ENCODE assay signal across 10 mouse cellular contexts in the genomic region with DNA sequence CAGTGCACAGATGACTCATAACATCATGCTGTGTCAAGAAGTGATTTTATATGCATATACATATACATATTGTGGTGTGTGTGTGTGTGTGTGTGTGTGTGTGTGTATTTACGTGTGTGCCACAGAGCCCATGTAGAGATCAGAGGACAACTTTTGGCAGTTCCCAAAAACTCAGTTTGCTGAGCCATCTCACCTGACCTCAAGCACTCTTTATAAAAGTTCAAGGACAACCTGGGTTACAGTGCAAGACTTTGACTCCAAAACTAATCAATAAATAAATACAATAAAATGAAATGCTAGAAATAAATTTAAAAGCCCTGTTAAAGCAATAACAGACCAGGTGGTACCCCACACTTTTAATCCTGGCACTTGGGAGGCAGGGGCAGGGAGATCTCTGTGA. TPM values are rescaled to one million over a fixed set of nuclear protein-coding genes. Genes with fewer than 3 reads are reported as not detected.
DNase-seq lines count a peak whose midpoint lies in the region; ATAC-seq and TF ChIP-seq lines count a peak whose summit lies in the region.
"Had no signal": no experiment of that assay in that cellular context is flagged by ENCODE, and none has a peak within 500 bp of the region (broad histone marks: within the 10 kb centered on the region; RNA-seq: fewer than 3 reads in every experiment).

No protein-coding gene starts in this region.

- H3K36me3 ChIP-seq in hindbrain, embryonic 14.5 days (replicated peaks; ENCODE audit: control insufficient read depth, insufficient read depth), result no peaks in the 10 kb centered on the region
- H3K36me3 ChIP-seq in midbrain, embryonic 14.5 days (ENCODE audit: control insufficient read depth, insufficient read depth, low read length), result no peaks in the 10 kb centered on the region

- H3K9me3 ChIP-seq in hindbrain, embryonic 14.5 days (ENCODE audit: control insufficient read depth, low read length), result no peaks in the 10 kb centered on the region
- H3K9me3 ChIP-seq in midbrain, embryonic 14.5 days (ENCODE audit: control insufficient read depth, low read length), result no peaks in the 10 kb centered on the region

- no peaks in the 10 kb centered on the region; the same call in 1 of the 2 replicates for H3K4me1 ChIP-seq in bone marrow, adult 2 months (ENCODE audit: control insufficient read depth, insufficient read depth, low read length)
- H3K4me1 ChIP-seq in hindbrain, embryonic 14.5 days (replicated peaks; ENCODE audit: control insufficient read depth, insufficient read depth, low read length), result peaks cover 9% of the 10 kb centered on the region; the same call in 1 of the 2 replicates
- 0 out of 2 replicates have a peak, but pooled peaks cover 9% of the 10 kb centered on the region for H3K4me1 ChIP-seq in midbrain, embryonic 14.5 days (ENCODE audit: control insufficient read depth, insufficient read depth, low read length)

- no peak for TF ChIP-seq CTCF in bone marrow, adult 2 months (IDR thresholded peaks at IDR 0.05; ENCODE audit: control insufficient read depth, insufficient read depth, low read length)

- no peak overlapping the region for H3K27ac ChIP-seq in bone marrow, adult 2 months (ENCODE audit: control insufficient read depth, insufficient read depth, low read depth, low read length, poor library complexity)
- H3K27ac ChIP-seq in hindbrain, embryonic 14.5 days, result no peak overlapping the region
- H3K27ac ChIP-seq in midbrain, embryonic 14.5 days (replicated peaks; ENCODE audit: low read depth, low read length), result no peak overlapping the region

- H3K9ac ChIP-seq in hindbrain, embryonic 14.5 days, result peak overlapping the region; percentile 72
- H3K9ac ChIP-seq in midbrain, embryonic 14.5 days (replicated peaks; ENCODE audit: low read length), result peak overlapping the region; percentile 60

- no peak for ATAC-seq in hindbrain, embryonic 14.5 days (ENCODE audit: low FRiP score)
- no peak for ATAC-seq in midbrain, embryonic 14.5 days (ENCODE audit: low FRiP score, low TSS enrichment)
- ATAC-seq: Patski had no signal

- H3K4me3 ChIP-seq in bone marrow, adult 2 months (replicated peaks; ENCODE audit: control insufficient read depth, low read depth, low read length), result peak overlapping the region; percentile 90
- H3K4me3 ChIP-seq in hindbrain, embryonic 14.5 days (replicated peaks; ENCODE audit: low read length), result peak overlapping the region; percentile 79
- H3K4me3 ChIP-seq in midbrain, embryonic 14.5 days (replicated peaks; ENCODE audit: low read depth, low read length), result peak overlapping the region; percentile 65

- TF ChIP-seq POLR2A in bone marrow, adult 2 months (IDR thresholded peaks at IDR 0.05; ENCODE audit: borderline replicate concordance, control insufficient read depth, low read depth, low read length), result no peak

- peaks cover 13% of the 10 kb centered on the region for H3K27me3 ChIP-seq in hindbrain, embryonic 14.5 days (ENCODE audit: control insufficient read depth, insufficient read depth, low read length)
- peaks cover 10% of the 10 kb centered on the region for H3K27me3 ChIP-seq in midbrain, embryonic 14.5 days (ENCODE audit: control insufficient read depth, insufficient read depth, low read length)
- H3K27me3 ChIP-seq: Patski had no signal

- DNase-seq in kidney, adult 18-20 months, result peak; percentile 3
- no peak for DNase-seq in kidney, adult 8-10 months
- DNase-seq in hindbrain, embryonic 14.5 days (ENCODE audit: low spot score), result no peak
- no peak for DNase-seq in midbrain, embryonic 14.5 days
- DNase-seq in right cerebral cortex, postnatal 4 days, result no peak
- DNase-seq in spleen, postnatal 10 days (ENCODE audit: low spot score in 2 of 2), result no peak
- DNase-seq in yolk sac, embryonic 10.5 days (ENCODE audit: low spot score), result no peak
- DNase-seq: spleen, adult 18-20 months had no signal

- WGBS in bone marrow, adult 2 months, result 81% methylated on average over 1 of the region's 1 CpGs
- 75% methylated on average over 1 of the region's 1 CpGs for WGBS in hindbrain, embryonic 14.5 days
- WGBS in midbrain, embryonic 14.5 days, result 83% methylated on average over 1 of the region's 1 CpGs

- H3K4me2 ChIP-seq in hindbrain, embryonic 14.5 days (replicated peaks), result peak overlapping the region; percentile 93
- peak overlapping the region; percentile 97 for H3K4me2 ChIP-seq in midbrain, embryonic 14.5 days (ENCODE audit: low read length)

RNA-seq across cellular contexts. Expression of gene Slc25a42, which starts 0.8 kb away (rescaled TPM):
- polyA plus RNA-seq in bone marrow, adult 2 months (2011; ENCODE audit: insufficient read depth, insufficient read length, low replicate concordance, missing spikeins), result 7.1 and 10.9 TPM in 2 replicates
- polyA plus RNA-seq in hindbrain, embryonic 14.5 days (2014; fragmentation: Nextera tagmentation; extraction: Ambion mirVana), result 6.5 and 6.9 TPM in 2 replicates
- 5.1 and 5.6 TPM in 2 replicates for polyA plus RNA-seq in midbrain, embryonic 14.5 days (2014; fragmentation: Nextera tagmentation; extraction: Ambion mirVana)

RNA-seq across cellular contexts. Expression of gene Sugp2, which starts 22.8 kb away (rescaled TPM):
- 89.1 and 192 TPM in 2 replicates for polyA plus RNA-seq in bone marrow, adult 2 months (2011; ENCODE audit: insufficient read depth, insufficient read length, low replicate concordance, missing spikeins)
- polyA plus RNA-seq in hindbrain, embryonic 14.5 days (2014; fragmentation: Nextera tagmentation; extraction: Ambion mirVana), result 77.8 and 78.8 TPM in 2 replicates
- polyA plus RNA-seq in midbrain, embryonic 14.5 days (2014; fragmentation: Nextera tagmentation; extraction: Ambion mirVana), result 87.9 and 88.9 TPM in 2 replicates

RNA-seq across cellular contexts. Expression of gene Armc6, which starts 23.0 kb away (rescaled TPM):
- polyA plus RNA-seq in bone marrow, adult 2 months (2011; ENCODE audit: insufficient read depth, insufficient read length, low replicate concordance, missing spikeins), result 2.9 and 9.8 TPM in 2 replicates
- 97.6 and 102 TPM in 2 replicates for polyA plus RNA-seq in hindbrain, embryonic 14.5 days (2014; fragmentation: Nextera tagmentation; extraction: Ambion mirVana)
- 82.5 and 115 TPM in 2 replicates for polyA plus RNA-seq in midbrain, embryonic 14.5 days (2014; fragmentation: Nextera tagmentation; extraction: Ambion mirVana)

RNA-seq across cellular contexts. Expression of gene Tmem161a, which starts 39.1 kb away (rescaled TPM):
- 10.8 and 22.0 TPM in 2 replicates for polyA plus RNA-seq in bone marrow, adult 2 months (2011; ENCODE audit: insufficient read depth, insufficient read length, low replicate concordance, missing spikeins)
- 37.4 and 39.9 TPM in 2 replicates for polyA plus RNA-seq in hindbrain, embryonic 14.5 days (2014; fragmentation: Nextera tagmentation; extraction: Ambion mirVana)
- 31.2 and 40.7 TPM in 2 replicates for polyA plus RNA-seq in midbrain, embryonic 14.5 days (2014; fragmentation: Nextera tagmentation; extraction: Ambion mirVana)
